Mouse (Mus musculus) bone marrow, adult 2 months (tissue): Measurements from ENCODE around the gene Gdi1. TPM values are rescaled to one million over a fixed set of nuclear protein-coding genes. Genes with fewer than 3 reads are reported as not detected.

Experiments
- H3K27ac ChIP-seq: fragments of 200-500 bp; 2 replicates; pipeline ENCODE4 v1.5.1; 2012; ENCODE audit warnings: low read depth, mild to moderate bottlenecking, control low read depth, inconsistent platforms, low read length; ENCODE audit not compliant: control insufficient read depth, poor library complexity, insufficient read depth
- H3K4me1 ChIP-seq: fragments of 200-500 bp; 2 replicates; pipeline ENCODE4 v1.6.1; 2011; ENCODE audit warnings: low read length; ENCODE audit not compliant: control insufficient read depth, insufficient read depth
- H3K4me3 ChIP-seq: fragments of 200-500 bp; replicated peaks from 2 replicates; pipeline ENCODE3; 2011; ENCODE audit warnings: mild to moderate bottlenecking, low read depth, low read length, control low read depth; ENCODE audit not compliant: control insufficient read depth
- CTCF ChIP-seq: fragments of 200-500 bp; IDR thresholded peaks from 2 replicates; pipeline ENCODE4 v1.5.1; 2011; ENCODE audit warnings: low read length, control low read depth; ENCODE audit not compliant: control insufficient read depth, insufficient read depth
- POLR2A ChIP-seq: fragments of 200-500 bp; IDR thresholded peaks from 2 replicates; pipeline ENCODE4 v1.6.1; 2011; ENCODE audit warnings: low read depth, mild to moderate bottlenecking, control low read depth, low read length, borderline replicate concordance; ENCODE audit not compliant: control insufficient read depth
- whole genome bisulfite sequencing: fragments of 180-500 bp; shearing (Covaris S2); methylation state at CpG from one replicate; pipeline ENCODE4 v1.1.7; 2018; 5-methylcytosine and 5-hydroxymethylcytosine counted together
- polyA plus RNA-seq: library from polyadenylated mRNA; stranded (reverse); fragments of >200 nt; gene quantifications from 2 replicates; pipeline ENCODE4 v1.2.4, GENCODE M21; 2011; ENCODE audit warnings: low replicate concordance; ENCODE audit not compliant: missing spikeins, insufficient read depth, insufficient read length

The Gdi1 gene
- polyA plus RNA-seq, 1 experiment, result 157 TPM

DNA sequence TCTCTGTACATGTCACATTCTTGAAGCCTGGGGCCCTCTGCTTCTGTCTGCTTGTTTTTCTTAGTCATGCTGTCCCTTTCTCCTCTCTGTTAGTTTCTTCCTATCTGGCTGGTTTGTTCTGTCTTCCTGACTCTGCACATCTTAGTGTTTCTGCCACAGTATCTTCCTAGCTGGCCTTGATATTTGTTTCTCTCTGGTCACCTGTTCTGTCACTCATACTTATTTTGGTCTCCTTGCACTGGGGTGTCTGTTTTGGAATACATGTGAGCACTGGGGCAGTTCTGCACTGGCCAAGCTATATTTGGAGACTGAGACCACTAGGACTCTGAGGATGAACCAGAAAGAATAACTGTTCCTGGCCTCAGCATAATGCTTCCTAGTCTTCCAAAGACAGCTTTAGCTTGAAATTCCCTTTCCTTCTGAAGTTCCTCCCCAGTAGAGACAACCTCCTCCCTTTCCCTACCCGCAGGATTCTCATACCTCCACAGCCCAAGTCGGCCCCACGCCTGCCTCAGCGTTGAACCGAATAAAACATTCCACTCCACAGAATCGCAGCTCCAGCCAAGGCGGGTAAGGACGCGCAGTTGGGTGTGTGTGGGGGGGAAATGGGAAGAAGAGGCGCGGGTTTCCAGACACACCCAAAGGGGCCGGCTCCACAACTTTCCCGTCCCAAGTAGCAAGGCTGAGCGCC is 23.6 kb upstream of the Gdi1 start:
- TF ChIP-seq CTCF, result no peak
- no peak for TF ChIP-seq POLR2A
- H3K27ac ChIP-seq, result peak overlapping the region; percentile 77
- H3K4me3 ChIP-seq, result peak overlapping the region; percentile 80
- H3K4me1 ChIP-seq, result no peaks in the 10 kb centered on the region; the same call in none of the 2 replicates
- 8% methylated on average over 14 of the region's 14 CpGs for WGBS

- peak within 1 kb of the TSS; percentile 80 for H3K4me3 ChIP-seq
- WGBS, result 7% methylated on average over 16 of the region's 16 CpGs
- H3K27ac ChIP-seq, result peak within 1 kb of the TSS; percentile 77
- no peaks in the 10 kb centered on the region; the same call in none of the 2 replicates for H3K4me1 ChIP-seq
- TF ChIP-seq POLR2A, result peak; percentile 41
- no peak for TF ChIP-seq CTCF
Measured at GRCm38 (mm10) chrX:74281732-74282394, 22.9 kb upstream of the Gdi1 start, which contains the start of the genes Taz and Dnase1l1. Gene Taz, plus strand, starts transcription at chrX:74281912. Gene Dnase1l1, minus strand, starts transcription at chrX:74282337.

GRCm38 (mm10) chrX:74282395-74283091 is 22.3 kb upstream of the Gdi1 start:
- WGBS, result 15% methylated on average over 39 of the region's 39 CpGs
- TF ChIP-seq CTCF (no peak), POLR2A (peak; percentile 59)
- Histone ChIP-seq H3K27ac (peak overlapping the region; percentile 77), H3K4me1 (no peaks in the 10 kb centered on the region; the same call in none of the 2 replicates), H3K4me3 (peak overlapping the region; percentile 80)

GRCm38 (mm10) chrX:74283092-74283437 is 21.7 kb upstream of the Gdi1 start:
- WGBS, result 16% methylated on average over 5 of the region's 5 CpGs
- peak overlapping the region; percentile 80 for H3K4me3 ChIP-seq
- TF ChIP-seq POLR2A, result no peak
- TF ChIP-seq CTCF, result no peak
- no peaks in the 10 kb centered on the region; the same call in 1 of the 2 replicates for H3K4me1 ChIP-seq
- H3K27ac ChIP-seq, result peak overlapping the region; percentile 77

DNA sequence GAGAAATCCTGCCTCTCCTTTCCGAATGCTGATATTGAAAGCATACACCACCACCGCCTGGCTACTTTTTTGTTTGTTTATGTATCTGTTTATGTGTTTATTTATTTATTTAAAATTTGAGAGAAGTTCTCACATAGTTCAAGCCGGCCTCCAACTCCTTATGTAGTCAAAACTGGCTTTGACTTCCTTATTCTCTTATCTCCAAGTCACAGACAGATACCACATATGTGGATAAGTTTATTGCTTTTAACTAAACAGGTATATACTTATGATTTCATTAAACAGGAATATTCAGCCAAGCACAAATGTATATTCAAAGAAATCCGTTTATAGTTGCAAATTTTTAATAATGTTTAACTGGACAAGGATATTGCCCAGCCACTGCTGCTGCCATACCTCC is 11.4 kb upstream of the Gdi1 start:
- H3K4me1 ChIP-seq, result no peaks in the 10 kb centered on the region; the same call in 1 of the 2 replicates
- TF ChIP-seq POLR2A (no peak), CTCF (no peak)
- no peak overlapping the region for H3K4me3 ChIP-seq
- H3K27ac ChIP-seq, result no peak overlapping the region
- 52% methylated on average over 4 of the region's 4 CpGs for WGBS

DNA sequence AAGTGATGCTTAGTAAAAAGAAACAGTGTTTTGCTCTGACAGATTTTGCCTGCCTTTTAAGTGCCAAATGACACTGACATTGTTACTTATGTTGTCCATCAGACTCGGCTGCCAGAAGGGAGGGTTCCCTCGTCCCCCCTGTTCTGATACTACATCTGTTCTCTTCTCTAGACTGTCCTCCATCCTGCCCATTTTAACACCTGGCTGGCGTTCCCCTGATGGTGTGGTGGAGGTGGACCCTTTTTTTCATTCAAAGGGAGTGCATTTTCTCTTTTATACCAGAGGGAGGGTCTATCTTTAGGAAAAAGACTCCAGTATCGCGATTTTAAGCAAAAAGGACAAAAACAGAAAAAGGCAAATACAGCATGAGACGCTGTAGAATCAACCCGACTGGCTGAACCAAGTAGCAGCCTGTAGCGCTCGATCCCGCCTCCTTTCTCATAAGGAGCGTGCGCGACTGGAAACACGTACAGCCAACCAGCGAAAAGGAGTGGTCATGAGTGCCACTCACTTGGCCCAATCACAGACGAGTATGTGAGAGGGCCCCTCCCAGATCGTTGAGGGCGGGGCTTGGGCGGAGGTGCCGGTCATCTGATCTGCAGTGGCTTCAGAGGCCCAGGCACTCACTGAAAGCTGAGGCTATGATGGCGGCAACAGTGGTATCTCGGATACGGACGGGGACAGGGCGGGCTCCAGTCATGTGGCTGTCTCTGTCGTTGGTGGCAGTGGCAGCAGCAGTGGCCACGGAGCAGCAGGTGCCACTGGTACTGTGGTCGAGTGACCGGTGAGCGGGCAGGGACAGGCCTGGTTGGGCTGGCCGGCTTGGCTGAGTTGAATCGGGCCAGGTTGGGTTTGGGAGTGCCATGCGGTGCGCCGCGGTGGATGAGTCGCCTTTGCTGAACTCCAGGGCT is 8.0 kb upstream of the Gdi1 start, which contains the start of gene Atp6ap1:
TSS of gene Atp6ap1 (plus strand) at position 560 of the 911 bp plus-strand sequence.
- H3K4me1 ChIP-seq, result no peaks in the 10 kb centered on the region; the same call in 1 of the 2 replicates
- 11% methylated on average over 37 of the region's 37 CpGs for WGBS
- TF ChIP-seq POLR2A, result peak; percentile 84
- no peak for TF ChIP-seq CTCF
- peak within 1 kb of the TSS; percentile 95 for H3K4me3 ChIP-seq
- peak within 1 kb of the TSS; percentile 85 for H3K27ac ChIP-seq

DNA sequence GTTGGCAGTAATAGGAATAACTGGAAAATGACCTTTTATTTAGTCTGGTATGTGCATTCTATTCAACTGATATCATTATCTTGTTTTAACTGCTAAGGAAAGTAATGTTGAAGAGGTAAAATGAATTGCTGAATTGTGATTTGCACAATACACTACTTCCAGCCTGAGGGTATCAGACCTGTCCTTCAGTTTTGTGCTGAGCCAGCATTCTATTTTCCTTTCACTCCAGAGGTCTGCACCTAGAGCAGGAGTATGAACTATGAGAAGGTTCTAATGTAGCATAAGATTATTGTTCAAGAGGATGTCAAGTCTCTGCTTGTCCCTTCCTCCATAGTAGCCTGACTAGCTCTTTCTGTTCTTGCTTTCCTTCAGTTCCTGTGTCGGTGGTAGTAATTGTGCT is 6.5 kb upstream of the Gdi1 start:
- H3K27ac ChIP-seq, result no peak overlapping the region
- WGBS, result 44% methylated on average over 1 of the region's 1 CpGs
- TF ChIP-seq POLR2A, result no peak
- no peak for TF ChIP-seq CTCF
- H3K4me1 ChIP-seq, result no peaks in the 10 kb centered on the region; the same call in 1 of the 2 replicates
- H3K4me3 ChIP-seq, result no peak overlapping the region

- Histone ChIP-seq H3K27ac (peak overlapping the region; percentile 90), H3K4me3 (no peak overlapping the region), H3K4me1 (no peaks in the 10 kb centered on the region; the same call in 1 of the 2 replicates)
- 13% methylated on average over 3 of the region's 3 CpGs for WGBS
- TF ChIP-seq CTCF (no peak), POLR2A (no peak)
Measured at GRCm38 (mm10) chrX:74299721-74300120, 5.1 kb upstream of the Gdi1 start.
